Mouse (Mus musculus) adrenal gland, postnatal 4 days (tissue): ENCODE data around the gene Tbc1d15. TPM values are rescaled to one million over a fixed set of nuclear protein-coding genes. Genes with fewer than 3 reads are reported as not detected.
A peak's percentile ranks its signal among the peaks of the same experiment; 100 is the strongest.

ENCODE experiments used
- DNase-seq, 2 experiments: peaks; one replicate each; pipeline ENCODE4 v3.0.0; 2021 to 2022; ENCODE audit warnings: low spot score in 2 of 2, mixed read lengths in 2 of 2
- long read RNA-seq, 2 experiments: library from polyadenylated mRNA; stranded (forward); transcript quantifications; one replicate each; pipeline ENCODE4 v2.0.0; 2021
- total RNA-seq, 2 experiments: library from RNA; stranded (reverse); gene quantifications; 2 replicates each; pipeline ENCODE4 v1.2.3; 2021

Gene Tbc1d15
- total RNA-seq: 10 to 100 TPM; 85.8 to 88.4 TPM
- long read RNA-seq, experiment 1, transcript Tbc1d15-201 (17 exons, 3,752 nt): major isoform, 24 of 47 reads
- long read RNA-seq, experiment 1, partial matches to known transcripts: 3 of 47 reads
- long read RNA-seq, experiment 1, other reads (novel, unspliced or antisense): 20 of 47 reads
- long read RNA-seq, experiment 2, transcript Tbc1d15-201 (17 exons, 3,752 nt): major isoform, 37 of 85 reads
- long read RNA-seq, experiment 2, partial matches to known transcripts: 12 of 85 reads
- long read RNA-seq, experiment 2, other reads (novel, unspliced or antisense): 36 of 85 reads

DNA sequence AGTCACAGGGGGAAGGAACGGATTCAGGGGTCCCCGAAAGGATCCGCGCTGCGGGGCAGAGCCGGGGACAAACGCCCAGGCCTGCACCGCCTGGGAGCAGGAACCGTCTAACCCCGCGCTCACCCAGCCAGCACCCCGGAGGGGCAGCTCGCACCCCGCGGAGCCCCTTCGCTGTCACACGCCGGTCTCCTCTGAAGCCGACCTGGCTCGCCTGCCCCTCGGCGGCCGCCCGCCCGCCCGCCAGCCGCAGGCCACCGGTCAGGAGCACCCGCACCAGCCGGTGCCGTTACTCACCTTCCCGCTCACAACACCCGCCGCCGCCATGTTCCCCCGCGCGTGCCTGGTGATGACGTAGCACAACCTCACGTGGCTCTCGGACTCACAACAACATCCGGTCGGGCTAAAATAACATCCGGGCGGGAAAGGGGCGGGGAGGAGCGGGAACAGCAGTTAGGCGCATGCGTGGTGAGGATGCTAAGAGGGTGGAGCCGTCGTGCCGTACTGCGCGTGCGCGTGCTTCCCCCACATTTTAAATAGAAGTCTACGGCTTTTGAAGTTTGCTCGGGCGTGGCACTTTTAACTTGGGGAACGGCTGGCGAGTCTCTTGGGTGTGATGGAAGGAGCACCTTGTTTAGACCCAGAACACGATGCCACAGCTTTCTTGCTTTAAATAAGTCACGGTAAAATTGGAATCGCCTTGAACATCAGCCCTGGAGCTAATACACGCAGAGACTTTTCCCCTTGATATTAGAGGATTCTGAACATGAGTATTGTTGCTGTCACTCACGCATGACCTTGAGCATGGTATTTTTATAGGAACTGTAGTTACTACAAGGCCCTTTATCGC, at the start of gene Tbc1d15:
Gene Tbc1d15 (minus strand): TSS at position 380 of the 847 bp plus-strand sequence.
- peak; percentile 94 to 99 for DNase-seq

DNA sequence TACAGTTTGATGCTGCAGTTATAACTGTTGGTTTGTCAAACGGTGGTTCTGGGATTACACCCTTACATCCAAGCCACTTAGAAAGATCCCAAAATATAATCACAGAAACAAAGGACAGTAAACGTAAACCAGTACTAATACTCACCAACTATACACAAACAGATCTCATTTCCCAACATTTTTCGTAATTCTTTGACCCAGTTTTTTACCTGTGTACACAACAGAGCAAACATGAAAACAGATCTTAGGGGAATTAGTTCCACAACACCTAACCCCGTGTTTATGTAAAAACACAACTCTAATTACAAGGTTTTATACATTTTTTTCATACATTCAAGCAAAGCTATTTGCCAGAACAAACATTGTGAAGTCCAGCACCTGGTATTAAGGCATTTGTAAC, 47.4 kb upstream of the Tbc1d15 start:
- no peak for DNase-seq

GRCm38 (mm10) chr10:115297582-115297981, 46.3 kb upstream of the Tbc1d15 start:
- no peak for DNase-seq

- DNase-seq: no peak
Observed at GRCm38 (mm10) chr10:115296401-115296935, 45.2 kb upstream of the Tbc1d15 start.

DNA sequence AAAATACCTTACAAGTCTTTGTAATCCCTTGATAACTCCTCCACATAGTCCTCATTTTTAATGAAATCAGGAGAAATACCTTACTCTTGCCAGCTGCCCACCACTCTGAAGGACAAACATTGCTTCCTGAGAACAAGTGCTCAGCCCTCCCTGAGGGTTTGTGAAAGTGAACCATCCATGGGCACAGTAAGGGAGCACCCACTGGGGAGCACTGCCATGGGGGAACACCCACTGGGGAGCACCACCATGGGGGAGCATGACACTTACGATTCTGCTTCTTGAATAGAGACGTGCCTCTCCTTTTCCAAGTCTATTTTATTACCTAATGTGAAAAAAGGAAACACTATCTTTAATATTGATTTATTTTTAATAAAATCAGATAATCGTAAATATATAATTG, 43.9 kb upstream of the Tbc1d15 start:
- DNase-seq: no peak

DNA sequence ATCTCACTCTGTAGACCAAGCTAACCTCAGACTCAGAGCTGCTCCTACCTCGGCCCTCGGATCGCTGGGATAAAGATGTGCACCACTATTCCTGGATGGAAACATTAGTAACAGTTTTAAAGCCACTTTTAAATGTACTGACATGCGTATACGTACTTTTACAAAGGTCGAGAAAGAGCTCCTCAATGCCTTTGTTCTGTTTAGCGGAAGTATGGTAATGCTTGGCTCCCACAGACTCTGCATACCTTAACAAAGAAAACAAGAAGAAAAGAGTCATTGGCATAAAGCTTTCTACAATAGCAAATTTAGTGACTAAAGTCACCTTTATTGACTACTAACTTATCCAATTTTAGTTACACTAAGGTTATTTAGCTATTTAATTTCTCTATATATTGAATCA, 43.4 kb upstream of the Tbc1d15 start:
- DNase-seq: no peak

DNA sequence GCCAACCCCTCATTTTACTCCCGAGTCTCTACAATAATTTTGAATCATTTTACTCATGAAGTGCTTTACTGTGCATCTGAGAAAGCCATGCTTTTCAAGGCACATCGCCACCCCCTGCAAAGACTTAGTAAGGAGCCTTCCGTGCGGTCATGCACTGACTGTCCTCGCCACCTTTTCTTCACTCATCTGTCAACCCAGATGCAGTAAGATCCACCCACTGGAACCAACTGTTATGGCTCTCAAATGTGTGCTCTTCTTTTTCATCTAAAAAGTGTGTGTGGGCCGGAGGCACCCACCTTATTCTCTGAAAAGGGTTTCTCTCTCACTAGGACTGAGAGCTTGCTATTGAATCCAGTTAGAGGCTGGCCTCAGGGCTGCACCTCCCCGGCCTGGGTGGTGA, 42.7 kb upstream of the Tbc1d15 start:
- no peak for DNase-seq

DNA sequence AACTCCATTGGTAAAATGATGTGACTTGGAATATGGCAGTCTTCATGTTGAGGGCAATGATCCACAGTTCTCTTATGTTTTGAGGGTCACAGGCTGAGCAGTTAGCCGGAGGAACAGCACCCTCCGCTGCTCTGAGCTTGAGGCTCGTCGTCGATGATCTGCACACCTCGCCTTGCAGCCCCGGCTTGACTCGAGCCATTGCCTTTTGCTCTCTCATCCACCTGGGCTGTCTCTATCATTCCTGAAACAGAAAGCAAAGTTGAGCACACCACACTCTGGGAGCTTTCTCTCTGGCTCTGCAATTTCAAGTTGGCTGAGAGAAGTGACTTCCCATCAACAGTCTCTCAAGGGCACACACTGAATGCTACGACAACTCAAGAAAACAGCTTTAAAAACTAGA, 39.4 kb upstream of the Tbc1d15 start:
- no peak for DNase-seq

DNA sequence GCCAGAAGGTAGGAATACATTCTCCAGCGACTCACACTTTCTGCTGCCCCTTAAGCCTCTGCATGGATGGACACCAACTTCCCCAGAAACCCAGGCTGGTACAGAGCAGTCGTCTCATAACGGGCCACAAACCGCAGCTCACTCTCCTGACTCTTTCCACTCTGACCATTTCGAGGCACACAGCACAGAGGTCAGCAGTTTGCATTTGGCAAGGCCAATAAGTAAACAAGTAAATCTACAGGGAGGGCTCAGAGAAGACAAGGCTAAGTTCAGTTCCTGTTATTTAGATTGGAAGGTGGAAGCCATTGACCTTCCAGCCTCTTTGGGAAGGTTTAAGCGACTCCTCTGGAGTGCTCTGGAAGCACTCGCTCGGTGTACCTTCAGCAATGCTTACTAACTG, 37.6 kb upstream of the Tbc1d15 start:
- DNase-seq: no peak

GRCm38 (mm10) chr10:115284170-115284569, 32.9 kb upstream of the Tbc1d15 start:
- DNase-seq: no peak

DNA sequence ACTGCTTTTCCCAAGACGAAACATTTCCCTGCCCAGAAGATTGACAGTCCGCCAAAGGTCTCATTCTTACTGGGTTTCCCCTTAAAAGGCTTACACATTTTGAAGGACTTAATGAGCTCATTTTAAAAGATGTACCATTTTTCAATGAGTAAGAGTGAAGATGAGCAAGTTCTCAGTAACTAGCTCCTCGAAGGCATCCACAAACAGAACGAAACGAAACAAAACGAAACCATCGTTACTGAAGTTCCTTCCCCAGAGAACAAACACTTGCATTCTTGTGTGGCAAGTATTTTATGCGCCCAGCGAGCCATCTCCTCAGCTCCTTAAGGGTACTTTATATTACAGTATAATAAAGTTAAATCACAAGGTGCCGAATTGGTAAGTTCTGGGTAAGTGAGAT, 30.1 kb upstream of the Tbc1d15 start:
- DNase-seq: no peak

DNA sequence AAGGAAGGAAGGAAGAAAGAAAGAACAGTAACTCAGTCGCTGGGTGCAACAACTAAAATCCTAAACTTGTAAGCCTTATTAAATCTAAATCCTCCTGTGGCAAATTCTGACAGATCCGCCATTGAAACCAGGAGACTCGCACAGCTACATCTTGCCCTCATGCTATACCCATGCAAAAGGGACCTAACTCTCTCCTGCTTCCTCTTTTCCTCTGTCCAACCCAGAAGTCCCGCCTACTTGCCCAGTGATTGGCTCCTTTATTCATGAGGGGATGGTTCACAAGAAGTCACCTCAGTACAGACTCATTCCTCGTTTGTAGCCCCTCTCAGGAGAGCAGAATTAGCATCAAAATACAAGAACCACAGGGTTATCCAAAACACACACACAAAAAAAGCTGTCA, 20.4 kb upstream of the Tbc1d15 start:
- no peak for DNase-seq

DNA sequence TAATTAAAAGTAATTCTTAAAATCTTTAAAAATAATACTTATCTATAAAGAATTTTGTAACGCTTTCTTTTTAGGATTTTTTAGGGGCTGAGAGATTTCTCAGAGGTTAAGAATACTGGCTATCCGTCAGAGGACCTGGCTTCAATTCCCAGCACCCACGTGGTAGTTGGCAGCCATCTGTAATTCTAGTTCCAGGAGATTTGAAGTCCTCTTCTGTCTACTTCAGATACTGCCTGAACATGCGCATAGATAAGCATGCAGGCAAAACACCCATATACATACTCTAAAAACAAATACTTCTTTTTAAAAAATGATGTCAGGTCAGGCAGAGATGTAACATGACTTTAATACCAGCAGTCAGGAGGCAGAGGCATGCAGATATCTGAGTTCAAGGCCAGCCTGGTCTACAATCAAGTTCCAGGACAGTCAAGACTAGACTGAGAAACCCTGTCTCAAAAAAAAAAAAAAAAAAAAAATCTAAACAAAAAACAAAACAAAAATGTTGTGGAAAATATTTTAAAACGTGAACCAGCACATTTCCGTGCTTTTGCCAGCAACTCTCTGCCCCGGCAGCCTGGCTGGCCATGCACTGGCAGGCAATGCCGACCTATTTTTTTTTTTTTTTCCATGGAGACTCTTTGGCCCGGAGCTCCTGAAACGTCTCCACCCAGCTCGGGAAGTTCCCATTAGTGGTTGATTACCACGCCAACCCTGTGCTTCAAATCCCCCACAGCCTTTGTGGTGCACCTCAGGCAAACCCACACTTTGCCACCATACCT, 19.5 kb upstream of the Tbc1d15 start:
- DNase-seq: no peak

DNA sequence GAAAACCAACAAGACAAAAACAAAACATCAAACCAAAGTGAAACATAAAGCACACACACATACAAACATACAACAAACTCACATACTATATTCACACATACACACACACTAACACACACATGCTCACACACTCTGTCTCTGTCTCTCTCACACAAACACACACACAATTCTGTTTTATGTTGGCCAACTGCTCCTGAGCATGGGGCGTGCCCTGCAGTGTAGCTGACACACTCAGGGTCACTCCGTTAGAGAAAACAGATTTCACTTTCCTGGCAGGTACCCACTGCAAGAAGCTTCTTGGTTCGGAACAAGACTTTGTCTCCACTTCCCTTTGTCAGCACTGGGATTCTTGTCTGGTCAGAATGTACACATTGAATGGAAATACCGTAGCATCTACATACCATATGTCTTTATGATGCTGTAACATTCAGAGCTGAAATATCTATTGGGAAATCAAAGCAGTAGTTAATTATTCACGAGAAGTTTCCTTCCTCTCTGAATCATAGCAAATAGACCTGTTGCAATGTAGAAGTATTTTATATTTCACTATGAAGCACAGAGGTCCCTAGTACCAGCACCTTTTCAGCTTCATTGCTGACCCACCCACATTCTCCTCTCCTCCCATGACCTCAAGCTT, 11.8 kb upstream of the Tbc1d15 start:
- no peak for DNase-seq

DNA sequence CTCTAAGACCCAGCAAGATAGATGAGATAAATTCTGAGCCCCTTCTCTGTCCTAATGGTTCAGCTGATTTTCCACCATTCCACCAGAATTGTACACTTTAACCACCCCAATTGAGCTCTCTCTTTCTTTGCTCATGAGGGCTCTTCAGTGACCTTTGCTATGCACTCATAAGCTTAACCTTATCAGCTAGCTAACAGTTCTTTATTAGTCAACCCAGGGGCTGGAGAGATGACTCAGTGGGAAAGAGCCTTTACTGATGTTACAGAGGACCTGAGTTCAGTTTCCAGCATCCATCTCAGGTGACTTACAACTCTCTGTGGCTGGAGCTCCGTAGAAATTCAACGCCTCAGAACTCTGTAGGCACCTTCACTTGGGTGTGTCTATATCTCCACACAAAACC, 11.0 kb upstream of the Tbc1d15 start:
- no peak for DNase-seq

DNA sequence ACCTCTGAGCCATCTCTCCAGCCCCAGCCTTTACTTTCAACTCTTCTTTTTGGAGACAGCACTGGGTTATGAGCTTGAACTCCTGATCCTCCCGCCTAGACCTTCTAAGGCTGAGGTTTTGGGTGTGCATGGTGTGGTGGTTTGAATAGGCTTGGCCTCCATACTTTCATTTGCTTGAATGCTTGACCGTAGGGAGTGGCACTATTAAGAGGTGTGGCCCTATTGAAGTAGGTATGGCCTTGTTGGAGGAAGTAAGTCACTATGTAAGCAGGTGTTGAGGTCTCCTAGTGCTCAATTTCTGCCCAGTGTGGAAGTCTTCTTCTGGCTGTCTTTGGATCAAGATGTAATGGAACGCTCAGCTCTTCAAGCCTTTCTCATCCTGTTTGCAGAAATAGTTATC, 10.2 kb upstream of the Tbc1d15 start:
- no peak for DNase-seq

- no peak for DNase-seq
Observed at GRCm38 (mm10) chr10:115256162-115256561, 4.9 kb upstream of the Tbc1d15 start.

- DNase-seq: no peak
Observed at GRCm38 (mm10) chr10:115253521-115253920, 2.3 kb upstream of the Tbc1d15 start.

- DNase-seq: no peak
Observed at GRCm38 (mm10) chr10:115252321-115252757, 1.1 kb upstream of the Tbc1d15 start.

- no peak for DNase-seq
Observed at GRCm38 (mm10) chr10:115250235-115251087, 806 bp downstream of the Tbc1d15 start.
